Mouse (Mus musculus) C2C12 (cell line): Measurements from ENCODE around the gene Mctp1.

Source experiments
- CEBPB ChIP-seq: IDR thresholded peaks from one replicate; pipeline ENCODE4 v1.6.1; 2011; ENCODE audit warnings: low read depth, mild to moderate bottlenecking, control low read depth, moderate library complexity
- CTCF ChIP-seq: IDR thresholded peaks from one replicate; pipeline ENCODE4 v1.5.1; 2011; ENCODE audit not compliant: control insufficient read depth, insufficient read depth, insufficient read length
- MAX ChIP-seq: IDR thresholded peaks from one replicate; pipeline ENCODE4 v1.6.1; 2011; ENCODE audit warnings: mild to moderate bottlenecking, control low read depth
- MYOG ChIP-seq: IDR thresholded peaks from one replicate; pipeline ENCODE4 v1.6.1; 2011; ENCODE audit not compliant: control insufficient read depth, insufficient read length; ENCODE audit errors: extremely low read depth

DNA sequence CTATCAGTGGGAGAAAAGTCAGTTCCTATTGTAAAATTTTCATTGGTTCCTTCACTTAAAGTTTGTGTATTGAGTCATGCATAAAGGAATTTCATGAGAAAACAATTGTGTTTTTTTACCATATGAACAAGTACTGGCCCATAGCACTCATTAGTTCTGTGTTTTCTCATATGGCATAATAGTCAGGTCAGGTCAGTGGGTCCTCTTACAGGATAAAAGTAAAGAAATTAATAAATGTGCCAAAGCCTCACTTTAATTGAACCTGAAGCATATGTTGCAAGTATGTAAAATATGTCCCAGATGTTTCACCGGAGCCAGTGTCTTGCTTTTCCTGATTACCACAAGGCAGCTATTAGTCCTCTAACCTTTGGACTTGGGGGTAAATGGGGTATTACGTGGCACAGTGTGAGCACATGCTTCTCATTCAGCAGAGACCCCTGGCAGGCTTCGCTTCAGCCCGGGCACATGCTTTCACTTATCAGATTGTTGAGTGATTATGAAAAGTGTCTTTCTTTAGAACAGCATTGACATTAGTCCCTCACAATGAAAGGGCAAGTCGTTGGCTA, 543.6 kb downstream of the Mctp1 start:
- TF ChIP-seq CTCF = no peak
- TF ChIP-seq CEBPB = no peak
- TF ChIP-seq MYOG = no peak
- no peak for TF ChIP-seq MAX
